Mouse (Mus musculus): Measurements from ENCODE around the gene Slc25a21.
A peak's percentile ranks its signal among the peaks of the same experiment; 100 is the strongest.

GRCm38 (mm10) chr12:56986049-56986448, 211.2 kb downstream of the Slc25a21 start:
- TF ChIP-seq POLR2A (IDR thresholded peaks at IDR 0.05; ENCODE audit: low read depth, low read length): no peak
- TF ChIP-seq CTCF (conservative IDR thresholded peaks at IDR 0.05; ENCODE audit: insufficient read depth, insufficient read length, low read depth, low read length): peak; percentile 84

Measured in kidney, adult 2 months (tissue).